Mouse (Mus musculus): ENCODE data around the gene Helz2. TPM values are rescaled to one million over a fixed set of nuclear protein-coding genes. Genes with fewer than 3 reads are reported as not detected.

Helz2 gene
- 10.9 and 11.4 TPM in 2 replicates for polyA plus RNA-seq (2012; rRNA removed)

DNA sequence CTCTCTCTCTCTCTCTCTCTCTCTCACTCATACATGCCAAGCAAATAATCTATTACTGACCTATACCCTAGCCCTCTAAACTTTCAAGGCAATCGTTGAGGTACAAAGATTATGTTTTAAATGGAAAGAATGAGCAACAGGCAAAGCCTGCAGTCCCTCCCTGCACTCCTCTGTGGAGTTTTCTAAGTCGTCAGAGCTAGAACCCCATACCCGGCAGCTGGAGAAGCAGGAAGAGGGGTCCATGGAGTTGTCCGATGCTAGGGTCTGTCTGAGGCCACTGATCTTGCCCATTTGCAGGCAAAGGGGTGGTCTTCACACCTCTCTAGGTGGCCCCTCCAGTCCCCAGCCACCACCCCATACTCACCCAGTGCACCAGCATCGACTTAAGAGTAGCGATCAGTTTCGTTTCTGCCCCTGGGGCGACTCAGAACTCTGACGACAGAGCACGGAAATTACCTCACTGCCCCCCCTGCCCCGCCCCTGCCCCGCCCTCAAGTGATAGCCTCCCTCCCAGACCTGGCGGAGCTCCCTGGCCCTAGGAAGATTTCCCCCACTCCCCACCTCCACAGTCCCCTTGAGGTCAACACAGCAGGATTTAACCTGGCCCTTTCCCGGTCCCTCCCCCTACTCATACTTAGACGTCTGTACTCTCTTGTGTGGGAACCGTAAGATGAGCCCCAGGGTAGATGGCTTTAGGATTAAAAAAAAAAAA is at the start of gene Helz2:
Gene Helz2, minus strand, starts transcription at position 426 of the 712 bp plus-strand sequence.
- DNase-seq (ENCODE audit: low spot score) = peak; percentile 35

DNA sequence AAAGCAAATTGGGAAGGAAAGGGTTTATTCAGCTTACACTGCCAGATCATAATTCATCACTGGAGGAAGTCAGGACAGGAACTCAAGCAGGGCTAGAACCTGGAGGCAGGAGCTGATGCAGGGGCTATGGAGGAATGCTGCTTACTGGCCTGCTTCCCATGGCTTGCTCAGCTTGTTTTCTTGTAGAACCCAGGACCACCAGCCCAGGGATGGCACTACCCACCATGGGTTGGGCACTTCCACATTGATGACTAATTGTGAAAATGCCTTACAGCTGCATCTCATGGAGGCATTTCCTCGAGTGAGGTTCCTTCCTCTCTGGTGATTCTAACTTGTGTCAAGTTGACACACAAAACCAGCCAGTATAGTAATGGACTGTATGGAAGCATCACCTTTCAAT is 49.1 kb upstream of the Helz2 start:
- no peak for DNase-seq (ENCODE audit: low spot score)

DNA sequence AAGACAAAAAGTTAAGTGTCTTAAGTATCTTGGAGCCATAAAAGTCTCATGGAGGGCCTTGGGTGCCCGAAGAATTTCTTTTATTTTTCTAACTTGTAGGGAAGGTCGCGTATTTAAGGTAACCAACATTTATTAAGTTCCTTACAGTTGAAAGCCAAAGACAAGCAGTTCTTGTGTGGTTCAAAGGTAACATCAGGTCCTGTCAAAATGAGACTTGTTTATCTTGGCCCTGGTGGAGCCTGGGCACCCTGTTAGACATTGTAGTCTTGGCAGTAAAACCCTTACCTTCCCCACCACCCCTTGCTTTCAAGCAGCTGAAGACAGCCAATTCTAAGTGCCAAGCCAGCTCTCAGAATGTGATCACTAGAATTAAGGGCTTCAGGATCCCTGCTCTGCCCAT is 46.9 kb upstream of the Helz2 start:
- no peak for DNase-seq (ENCODE audit: low spot score)

DNA sequence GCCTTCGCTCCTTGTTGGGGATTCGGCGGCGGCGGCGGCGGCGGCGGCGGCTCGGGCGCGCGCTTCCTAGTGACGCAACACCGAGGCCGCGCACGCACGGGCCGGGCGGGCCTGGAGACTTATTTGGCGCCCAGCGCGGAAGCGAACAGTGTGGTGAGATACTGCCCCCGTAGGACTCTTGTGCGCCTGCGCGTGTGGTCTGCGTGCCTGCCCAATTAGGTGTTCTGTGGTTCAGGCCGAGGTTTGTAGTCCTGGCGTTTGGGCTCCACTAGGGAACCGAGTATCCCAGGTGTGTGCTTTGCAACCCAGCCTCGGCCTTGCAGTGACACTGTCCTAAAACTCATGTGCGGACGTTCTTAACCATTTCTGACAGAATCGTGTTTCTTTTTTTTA is 46.1 kb upstream of the Helz2 start, which contains the start of gene Gmeb2:
Gene Gmeb2, minus strand, starts transcription at position 78 of the 393 bp plus-strand sequence.
- peak; percentile 75 for DNase-seq (ENCODE audit: low spot score)

DNA sequence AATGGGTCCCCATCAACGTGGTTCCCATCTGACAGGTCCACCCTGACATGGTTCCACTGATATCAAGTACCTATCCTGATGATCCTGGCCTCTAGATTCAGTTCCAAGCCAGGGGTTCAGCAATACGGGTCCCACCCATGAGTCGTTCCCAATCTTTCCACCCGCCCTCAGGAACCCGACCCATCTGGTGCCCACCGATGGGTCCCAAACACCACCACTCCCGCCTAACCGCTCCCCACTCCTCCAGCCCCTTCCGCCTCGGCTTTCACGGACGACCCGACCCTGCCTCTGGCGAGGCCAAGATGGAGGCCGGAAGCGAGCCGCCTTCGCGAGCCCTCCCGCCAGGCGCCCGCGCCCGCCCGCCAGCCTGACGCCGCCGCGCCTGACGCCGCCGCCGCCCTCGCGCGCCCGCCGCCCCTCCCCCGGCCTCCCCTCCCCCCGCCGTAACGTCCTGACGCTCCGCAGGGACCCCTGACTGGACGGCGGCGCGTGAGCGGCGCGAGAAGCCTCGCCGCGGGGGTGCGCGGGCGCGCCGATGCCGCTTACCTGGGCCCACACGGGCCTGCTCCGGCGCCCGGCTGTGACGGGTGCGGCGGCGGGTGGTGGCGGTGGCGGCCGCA is 45.6 kb upstream of the Helz2 start:
- DNase-seq (ENCODE audit: low spot score) = peak; percentile 80

DNA sequence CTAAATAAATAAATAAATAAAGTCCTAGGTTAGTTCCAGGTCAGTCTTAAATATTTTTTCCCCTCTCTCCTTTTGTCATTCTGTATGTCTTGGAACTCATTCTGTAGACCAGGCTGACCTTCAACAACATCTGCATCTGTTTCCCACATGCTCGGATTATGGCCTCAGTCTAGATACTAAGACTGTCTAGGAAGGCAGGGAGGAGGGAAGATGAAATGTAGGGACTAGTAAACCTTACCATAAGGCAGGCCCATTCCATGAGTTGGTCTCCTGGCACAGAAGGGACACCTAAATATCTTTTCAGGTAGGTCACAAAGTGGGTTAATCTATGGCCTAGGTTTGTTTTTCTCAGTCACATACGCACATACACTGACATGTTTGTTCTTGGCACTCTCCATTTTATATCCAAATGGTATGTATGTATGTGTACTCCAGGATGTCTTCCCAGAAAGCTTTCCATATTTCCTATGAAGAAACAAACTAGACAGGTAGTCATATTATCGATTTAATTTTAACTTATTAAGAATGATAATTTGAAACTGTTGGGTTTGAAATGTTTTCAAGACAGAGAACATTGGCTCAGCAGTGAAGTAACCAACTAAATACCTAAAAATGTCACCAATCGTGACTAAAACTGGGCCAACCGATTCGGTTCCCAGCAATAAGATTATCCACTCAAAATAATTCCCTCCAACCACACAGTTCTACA is 45.0 kb upstream of the Helz2 start:
- no peak for DNase-seq (ENCODE audit: low spot score)

DNA sequence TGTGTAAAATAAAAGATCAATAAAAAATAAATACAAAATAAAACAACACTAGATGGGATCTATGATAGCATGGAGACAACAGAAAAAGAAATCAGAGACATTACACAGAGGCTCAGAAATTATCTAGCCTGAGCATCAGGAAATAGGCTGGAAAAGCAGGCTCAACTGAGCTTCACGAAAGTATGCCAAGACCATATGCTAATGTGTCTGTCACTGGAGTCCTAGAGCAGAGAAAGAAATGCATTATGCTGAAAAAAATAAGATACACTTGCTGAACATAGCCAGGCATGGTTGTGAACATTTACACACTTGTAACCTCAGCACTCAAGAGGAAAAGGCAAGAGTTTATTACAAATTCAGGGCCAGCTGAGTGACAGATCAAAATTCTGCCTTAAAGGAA is 38.1 kb upstream of the Helz2 start:
- DNase-seq (ENCODE audit: low spot score) = no peak

DNA sequence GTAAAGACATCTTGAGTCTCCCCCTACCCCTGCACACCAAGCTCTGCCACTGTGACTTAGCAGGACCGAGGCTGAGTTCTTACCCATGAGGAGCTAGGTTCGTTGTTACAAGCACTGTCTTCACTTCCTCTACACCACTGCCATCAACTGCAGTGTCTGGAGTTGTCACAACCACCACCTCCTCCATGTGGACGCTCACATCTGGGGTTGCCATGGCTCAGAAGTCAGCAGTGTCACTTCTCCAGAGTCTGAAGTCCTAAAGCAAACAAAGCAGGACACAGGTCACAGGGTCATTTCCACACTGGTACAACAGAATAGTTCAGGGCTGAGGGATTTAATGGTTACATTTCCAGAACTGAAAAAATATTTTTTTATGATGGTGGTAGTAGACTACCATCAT is 36.0 kb upstream of the Helz2 start:
- no peak for DNase-seq (ENCODE audit: low spot score)

DNA sequence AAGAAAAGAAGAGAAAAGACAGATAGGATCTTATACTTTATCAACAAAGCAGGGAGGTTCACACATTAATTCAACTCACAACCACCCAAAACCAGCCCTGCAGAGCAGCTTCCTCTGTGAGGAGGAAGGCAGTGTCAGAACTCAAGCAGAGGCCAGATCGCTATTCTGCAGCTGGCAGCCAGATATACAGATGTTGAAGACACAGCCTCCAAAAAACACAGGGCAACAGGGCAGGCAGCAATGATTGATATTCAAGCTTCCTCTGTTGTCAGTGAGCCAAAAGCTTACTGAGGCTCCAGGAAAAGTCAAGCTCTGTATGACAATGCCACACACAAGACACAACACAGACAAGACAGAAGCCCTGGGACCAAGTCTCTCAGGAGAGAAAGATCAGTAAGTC is 34.9 kb upstream of the Helz2 start:
- no peak for DNase-seq (ENCODE audit: low spot score)

DNA sequence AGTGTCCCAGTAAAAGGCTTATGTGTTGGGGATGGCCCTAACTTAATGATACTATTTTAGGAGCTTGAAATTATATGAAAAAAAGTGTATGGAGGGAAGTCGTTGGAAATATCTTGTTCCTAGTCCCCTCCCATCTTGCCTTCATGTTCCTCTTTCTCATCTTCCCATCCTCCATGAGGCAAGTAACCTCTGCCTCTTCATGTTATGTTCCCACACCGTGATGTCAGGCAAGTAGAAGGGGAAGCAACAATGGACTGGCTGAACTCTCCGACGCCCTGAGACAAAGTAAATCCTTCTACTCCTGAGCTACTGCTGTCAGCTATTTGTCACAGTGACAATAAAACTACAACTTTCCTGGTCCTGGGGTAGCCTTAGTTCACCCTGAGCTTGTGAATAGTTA is 32.8 kb upstream of the Helz2 start:
- no peak for DNase-seq (ENCODE audit: low spot score)

DNA sequence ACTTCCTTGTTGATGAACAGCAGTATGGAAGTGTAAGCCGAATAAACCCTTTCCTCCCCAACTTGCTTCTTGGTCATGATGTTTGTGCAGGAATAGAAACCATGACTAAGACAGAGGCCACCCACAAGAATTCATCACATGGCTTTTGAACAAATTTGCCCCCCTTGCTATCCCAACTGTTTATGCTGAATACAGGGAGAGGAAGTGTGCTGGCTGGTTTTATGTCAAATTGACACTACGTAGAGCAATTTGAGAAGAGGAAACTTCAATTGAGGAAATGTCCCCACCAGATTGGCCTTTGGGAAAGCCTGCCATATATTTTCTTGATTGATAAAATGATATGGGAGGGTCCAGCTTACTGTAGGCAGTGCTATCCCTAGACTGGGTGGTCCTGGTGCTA is 32.0 kb upstream of the Helz2 start:
- DNase-seq (ENCODE audit: low spot score) = no peak

DNA sequence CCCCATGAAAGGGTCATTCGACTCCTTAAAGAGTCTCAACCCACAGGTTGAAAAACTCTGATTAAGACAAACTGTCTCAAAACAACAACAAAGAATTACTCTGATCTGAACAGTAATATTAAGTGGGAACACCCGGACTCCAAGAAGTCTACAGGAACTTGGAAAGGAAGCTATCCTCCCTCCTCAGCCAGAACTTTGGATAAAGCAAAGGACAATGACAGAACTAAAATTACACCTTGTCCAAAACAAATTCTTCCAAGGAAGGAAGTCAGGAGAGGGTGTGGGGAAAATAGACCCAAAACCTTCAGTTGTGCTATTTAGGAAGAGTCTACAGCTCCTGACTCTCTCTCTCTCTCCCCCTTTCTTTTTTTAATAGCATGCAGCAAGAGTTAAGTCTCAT is 30.3 kb upstream of the Helz2 start:
- DNase-seq (ENCODE audit: low spot score) = no peak

DNA sequence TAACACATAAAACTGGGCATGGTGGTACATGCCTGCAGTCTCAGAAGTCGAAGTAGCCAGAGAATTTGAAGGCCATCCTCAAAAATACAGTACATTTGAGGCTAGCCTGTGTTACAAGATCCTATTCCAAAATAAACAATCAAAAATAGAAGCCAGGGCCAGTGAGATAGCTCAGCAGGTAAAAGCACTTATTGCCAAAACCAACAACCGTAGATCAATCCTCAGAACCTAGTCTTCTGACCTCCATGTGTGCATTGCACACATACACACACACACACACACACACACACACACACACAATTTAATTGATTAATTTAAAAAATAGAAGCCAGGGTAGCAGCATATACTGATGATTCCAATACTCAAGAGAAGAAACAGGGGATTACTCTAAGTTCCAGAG is 25.0 kb upstream of the Helz2 start:
- DNase-seq (ENCODE audit: low spot score) = no peak

DNA sequence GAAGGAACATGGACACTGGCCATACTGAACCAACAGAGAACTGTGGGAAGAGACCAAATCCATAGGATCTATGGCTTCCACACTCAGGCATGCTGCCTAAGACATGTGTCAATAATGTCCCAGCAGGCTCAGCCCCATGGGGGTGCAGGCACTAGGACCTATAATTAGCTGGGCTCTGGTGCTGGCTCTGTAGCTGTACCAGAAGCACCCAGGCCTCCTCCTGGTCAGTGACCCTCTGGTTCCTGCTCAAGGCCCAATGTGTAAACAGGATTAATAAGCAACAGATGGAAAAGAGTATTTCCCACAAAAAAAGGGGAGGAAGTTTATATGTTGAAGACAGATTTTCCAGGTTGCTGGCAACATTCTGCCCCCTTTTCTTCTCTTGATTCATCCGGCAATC is 11.4 kb upstream of the Helz2 start:
- peak; percentile 15 for DNase-seq (ENCODE audit: low spot score)

DNA sequence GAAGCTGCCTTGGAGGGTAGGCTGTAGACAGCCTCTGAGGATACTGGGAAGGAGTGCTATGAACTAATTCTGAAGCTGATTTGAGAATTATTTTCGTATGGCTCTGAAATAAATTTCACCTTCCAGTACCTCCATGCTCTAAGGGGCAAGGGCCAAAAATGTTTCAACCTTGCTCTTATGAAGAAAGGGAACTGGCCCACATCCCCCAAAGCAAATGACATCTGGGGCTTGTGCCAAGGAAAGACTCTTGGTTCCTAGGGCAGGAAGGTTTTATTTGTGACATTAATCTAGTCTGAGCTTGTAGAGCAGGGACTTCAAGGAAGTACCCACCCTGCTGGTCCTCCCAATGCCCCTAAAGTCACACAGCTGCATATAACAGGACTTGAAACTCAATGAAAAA is 10.0 kb upstream of the Helz2 start:
- no peak for DNase-seq (ENCODE audit: low spot score)

DNA sequence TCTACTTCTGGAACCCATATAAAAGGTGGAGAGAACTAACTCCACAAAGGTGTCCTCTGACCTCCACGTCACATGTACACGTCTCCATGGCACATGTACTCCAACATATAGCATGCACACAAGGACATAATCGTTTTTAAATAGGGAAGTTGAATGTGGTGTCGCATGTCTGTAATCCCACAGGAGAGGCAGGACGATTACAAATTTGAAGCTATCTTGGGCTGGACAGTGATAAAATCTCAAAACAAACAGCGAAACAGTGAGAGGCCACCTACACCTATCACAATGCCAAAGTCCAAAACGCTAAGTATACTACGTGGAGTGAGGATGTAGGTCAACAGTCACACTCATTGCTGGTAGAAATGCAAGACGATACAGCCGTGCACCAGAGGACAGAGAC is 7.4 kb upstream of the Helz2 start:
- no peak for DNase-seq (ENCODE audit: low spot score)

DNA sequence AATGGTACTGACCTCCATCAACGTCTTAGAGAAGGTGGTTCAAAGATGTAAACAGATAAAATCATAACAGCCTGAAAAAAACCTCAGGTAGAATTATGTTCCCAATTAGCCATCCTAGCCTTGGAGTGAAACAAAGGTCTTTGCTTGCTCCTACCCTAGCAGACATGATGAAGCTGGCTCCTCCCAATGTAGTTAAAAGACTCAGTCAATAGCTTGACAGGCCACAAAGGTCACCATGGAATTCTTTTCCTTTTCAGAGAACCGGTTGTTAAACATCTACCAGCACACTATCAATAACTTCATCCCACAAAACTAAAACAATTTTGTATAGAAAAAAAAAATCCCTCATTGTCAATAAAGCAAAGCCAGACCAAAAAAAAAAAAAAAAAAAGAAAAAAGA is 3.2 kb upstream of the Helz2 start:
- no peak for DNase-seq (ENCODE audit: low spot score)

DNA sequence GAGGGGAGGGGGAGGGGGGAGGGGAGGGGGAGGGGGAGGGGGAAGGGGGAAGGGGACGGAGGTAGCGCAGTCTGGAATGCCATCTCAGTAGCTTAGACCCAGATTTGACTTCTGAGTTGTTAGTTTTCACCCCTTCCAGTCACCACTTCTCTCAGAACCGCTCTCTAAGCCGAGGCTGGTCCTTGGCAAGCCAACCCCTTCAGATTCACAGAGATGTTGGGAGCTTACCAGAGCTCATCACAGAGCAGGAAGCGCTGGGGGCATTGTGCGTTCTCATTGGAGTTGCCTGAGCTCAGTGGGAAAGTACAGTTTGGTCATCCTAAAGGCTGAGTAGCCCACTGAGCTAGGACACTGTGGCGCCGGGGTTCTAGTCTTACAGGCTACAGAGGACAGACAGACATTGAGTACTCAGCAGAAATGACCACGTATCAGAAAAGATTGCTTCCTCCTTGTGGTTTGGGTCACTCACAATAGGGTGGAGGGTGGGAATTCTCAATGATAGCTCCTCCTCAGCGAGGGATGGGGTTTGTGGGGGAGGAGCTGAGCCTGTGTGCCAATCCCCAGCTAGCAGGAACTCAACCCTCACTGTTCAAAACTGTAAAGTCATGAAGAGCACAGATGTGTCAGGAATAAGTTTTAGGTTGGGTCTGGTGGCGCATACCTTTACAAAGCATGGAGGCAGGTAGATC is 2.0 kb upstream of the Helz2 start:
- peak; percentile 16 for DNase-seq (ENCODE audit: low spot score)

DNA sequence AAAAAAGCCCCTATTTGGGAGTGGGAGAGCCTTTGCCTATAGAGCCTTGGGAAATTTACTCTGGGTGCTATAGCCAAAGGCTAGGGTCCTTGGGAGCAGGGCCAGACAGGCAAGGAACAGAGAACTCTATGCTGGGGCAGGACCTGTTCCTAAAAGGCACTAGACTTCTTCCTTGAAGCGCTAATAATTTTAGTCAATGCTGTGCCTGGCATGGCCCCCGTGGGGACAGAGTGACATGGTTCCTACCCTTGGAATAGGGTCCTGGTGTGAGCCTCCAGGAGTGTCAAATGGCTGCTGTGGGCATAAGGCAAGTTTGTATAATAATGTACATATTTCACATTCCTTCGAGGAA is 463 bp upstream of the Helz2 start:
- peak; percentile 17 for DNase-seq (ENCODE audit: low spot score)

DNA sequence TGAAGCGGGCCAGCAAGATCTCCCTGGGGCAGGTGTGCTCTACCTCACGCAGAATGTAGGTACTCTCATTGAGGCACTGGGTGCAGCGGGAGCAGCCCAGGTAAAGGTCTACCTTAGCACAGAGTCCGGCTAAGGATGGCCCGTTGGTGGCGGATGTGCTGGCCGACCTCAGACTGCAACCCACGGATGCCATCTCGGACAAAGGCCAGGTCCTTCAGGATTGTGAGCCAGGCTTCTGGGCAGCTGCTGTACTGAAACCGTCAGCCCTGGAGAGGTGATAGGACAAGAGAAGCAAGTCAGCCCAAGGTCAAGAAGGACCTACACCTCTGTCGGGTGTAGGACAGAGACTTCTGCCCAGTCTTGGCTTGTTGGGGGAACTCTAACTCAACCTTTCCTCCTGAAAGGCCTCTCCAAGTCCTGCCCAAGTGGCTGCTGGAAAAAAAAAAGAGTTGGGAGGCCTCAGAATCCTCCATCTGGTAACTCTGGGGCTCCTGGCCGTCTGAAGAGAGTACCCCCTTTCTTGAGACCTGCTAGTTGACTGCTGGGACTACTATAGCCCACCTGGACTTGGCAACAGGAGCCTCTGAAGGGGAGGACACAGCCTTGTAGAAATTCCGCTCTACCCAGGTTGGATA is 904 bp downstream of the Helz2 start:
- DNase-seq (ENCODE audit: low spot score) = peak; percentile 19

DNA sequence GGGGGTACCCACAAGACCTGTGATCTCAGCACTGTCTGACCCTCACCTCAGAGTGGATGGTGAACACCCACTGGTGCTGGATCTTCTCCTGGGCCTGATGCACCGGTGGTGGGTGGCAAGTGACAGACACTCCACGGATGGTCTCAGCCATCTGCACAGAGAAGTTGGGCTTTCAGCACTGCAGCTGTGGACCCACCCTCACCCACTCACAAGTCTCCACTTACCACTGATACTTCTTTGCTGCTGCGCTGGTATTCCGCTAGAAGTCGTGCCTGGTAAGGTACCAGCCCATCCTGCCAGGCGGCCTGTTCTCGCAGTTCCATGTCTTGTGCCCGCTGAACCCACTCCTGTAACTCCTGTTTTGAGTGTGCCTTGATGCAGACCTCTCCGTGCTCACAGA is 2.6 kb downstream of the Helz2 start:
- DNase-seq (ENCODE audit: low spot score) = no peak

DNA sequence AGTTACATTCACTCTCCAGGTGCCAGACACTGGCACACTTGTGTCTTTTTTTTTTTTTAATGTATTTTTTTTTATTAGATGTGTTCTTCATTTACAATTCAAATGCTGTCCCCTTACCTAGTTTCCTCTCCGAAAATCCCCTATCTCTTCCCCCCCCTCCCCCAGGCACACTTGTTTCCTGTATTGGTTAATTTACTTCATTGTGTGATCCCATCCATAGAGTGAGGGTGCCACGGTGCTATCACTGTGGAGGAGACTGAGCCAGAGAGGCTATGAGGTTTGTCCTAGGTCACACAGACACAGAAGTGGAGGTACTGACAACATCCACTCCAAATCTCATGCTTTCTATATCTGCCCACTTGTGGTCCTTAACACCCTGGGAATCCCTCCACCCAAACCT is 3.0 kb downstream of the Helz2 start:
- DNase-seq (ENCODE audit: low spot score) = no peak

Measured in urinary bladder, adult 2 months (tissue).